Mouse (Mus musculus) left cerebral cortex, adult 9 months (tissue): ENCODE results near the gene Ap2a2.
"Not testable (repeated sequence)": the region's sequence is repeated elsewhere in the genome, so short reads cannot be mapped to it uniquely, and the experiment has no call there.

ENCODE experiments used
- DNase-seq, 2 experiments: peaks; one replicate each; pipeline ENCODE4 v3.0.0; 2022; ENCODE audit warnings: low spot score in 2 of 2

Ap2a2 gene

GRCm38 (mm10) chr7:141593056-141593455, 31.1 kb downstream of the Ap2a2 start:
- no peak for DNase-seq

GRCm38 (mm10) chr7:141596971-141597370, 35.0 kb downstream of the Ap2a2 start:
- no peak for DNase-seq

GRCm38 (mm10) chr7:141597563-141597962, 35.6 kb downstream of the Ap2a2 start:
- DNase-seq, result no peak

DNA sequence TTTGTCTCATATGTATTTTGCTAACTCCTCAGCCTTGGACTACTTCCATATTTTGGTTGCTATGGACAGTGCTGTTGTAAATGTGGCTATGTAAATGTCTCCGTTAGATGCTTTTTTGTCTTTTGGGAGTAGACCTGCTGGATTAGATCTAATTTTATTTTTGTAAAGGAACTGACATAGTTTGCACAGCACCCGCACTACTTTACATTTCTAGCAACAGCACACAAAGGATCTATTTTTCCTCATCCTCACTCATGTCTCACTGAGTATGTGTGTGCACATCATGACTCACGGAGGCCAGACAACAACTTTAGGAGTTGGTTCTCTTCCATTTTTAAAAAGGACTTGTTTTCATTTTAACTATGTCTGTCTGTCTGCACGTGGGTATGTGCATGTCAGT, 45.7 kb downstream of the Ap2a2 start:
- DNase-seq, result peak; percentile 47 to 49

- DNase-seq, result peak; percentile 34 to 43
Observed at GRCm38 (mm10) chr7:141609719-141610514, 47.9 kb downstream of the Ap2a2 start.

GRCm38 (mm10) chr7:141611711-141612370, 49.9 kb downstream of the Ap2a2 start:
- no peak for DNase-seq

DNA sequence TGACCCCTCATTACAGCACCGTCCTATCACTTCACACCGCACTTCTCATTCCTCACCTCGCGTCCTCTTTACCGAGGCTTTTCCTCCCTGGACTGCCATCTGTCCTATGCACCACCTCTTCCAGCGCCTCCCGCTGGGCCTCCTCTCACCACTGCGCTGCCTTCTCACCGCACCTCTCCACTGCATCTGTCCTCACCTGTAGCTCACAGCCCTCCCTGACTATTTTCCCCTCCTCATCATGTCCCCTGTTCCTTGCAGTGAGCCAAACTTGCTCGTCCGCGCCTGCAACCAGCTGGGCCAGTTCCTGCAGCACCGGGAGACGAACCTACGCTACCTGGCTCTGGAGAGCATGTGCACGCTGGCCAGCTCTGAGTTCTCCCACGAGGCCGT, 50.4 kb downstream of the Ap2a2 start:
- DNase-seq, result no peak

DNA sequence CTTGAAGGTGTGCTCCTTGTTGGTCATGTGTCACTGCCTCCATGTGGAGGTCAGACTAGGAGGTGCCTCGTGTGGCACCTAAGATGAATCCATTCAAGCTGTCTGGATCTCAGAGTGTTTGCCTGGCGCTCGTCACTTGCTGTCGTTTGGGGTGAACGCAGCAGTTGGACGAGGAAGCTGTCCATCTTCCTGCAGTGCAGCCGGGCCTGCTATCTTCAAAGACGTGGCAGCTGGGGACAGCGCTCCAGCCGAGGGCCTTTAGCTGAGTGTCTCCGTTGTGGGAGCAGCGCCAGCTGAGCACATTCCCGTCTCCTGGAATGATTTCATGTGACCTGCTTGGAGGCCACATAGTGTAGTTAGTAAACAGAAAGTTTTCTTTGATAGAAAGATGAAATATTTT, 50.8 kb downstream of the Ap2a2 start:
- no peak for DNase-seq

DNA sequence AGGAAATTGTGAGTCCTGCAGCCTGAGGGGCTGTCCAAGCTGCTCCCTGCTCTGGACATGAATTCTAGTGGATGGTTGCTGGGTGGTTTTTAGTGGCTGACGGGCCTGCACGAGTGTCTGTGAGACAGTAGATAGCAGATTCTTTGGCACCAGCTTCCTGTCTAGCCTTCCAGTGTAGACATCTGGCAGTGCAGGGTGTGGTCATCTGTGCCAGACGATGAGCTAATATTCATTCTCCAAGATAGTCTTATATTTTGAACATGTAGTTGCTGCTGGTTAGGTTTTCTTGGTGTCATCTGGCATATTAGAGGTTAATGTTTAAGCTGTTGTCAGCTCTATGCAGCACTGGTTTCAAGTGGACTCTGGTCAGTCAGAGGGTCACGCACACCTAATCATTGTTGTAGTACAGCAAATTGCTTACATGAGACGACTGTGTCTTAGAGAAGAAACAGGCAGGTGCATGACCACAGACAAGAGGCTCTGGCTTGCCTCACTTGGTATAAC, 52.4 kb downstream of the Ap2a2 start:
- no peak for DNase-seq

DNA sequence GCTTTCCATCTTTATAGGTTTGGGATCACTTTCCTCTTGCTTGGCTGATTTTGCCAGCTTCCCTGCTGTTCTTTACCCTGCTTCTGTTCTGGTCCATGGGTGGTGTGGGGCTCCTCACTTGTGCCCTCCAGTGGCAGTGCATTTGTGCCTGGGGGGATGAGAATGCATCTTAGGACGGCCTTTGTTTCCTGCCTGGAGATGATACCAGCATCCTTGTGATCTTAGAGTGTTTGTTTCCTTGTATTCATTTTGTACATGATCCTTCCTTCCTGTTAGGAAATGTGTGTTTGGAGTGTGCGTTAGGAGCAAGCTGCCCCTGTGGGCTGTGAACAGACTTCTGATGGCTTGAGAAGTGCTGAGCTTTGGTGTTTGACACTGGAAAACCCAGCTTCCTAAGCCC, 62.2 kb downstream of the Ap2a2 start:
- no peak for DNase-seq

GRCm38 (mm10) chr7:141625120-141625810, 63.3 kb downstream of the Ap2a2 start:
- no peak for DNase-seq

DNA sequence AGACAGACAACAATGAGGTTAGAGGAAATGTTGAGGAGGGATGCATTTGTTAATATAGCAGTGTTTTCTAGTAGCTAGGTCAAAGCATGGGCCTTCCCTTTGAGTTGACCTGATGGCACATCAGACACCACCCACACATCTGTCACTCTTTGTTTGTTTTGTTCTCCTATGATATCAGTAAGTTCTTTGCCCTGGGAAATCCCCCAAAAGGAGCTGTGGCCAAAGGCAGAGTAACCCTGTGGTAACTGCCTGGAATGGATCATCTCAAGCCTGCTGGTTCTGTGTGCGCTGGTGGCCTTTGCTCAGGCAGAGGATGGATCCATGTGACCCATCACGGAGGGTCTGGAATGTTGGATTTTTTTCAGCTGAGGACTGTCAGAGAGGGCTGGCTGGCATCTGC, 66.0 kb downstream of the Ap2a2 start:
- DNase-seq, result no peak

DNA sequence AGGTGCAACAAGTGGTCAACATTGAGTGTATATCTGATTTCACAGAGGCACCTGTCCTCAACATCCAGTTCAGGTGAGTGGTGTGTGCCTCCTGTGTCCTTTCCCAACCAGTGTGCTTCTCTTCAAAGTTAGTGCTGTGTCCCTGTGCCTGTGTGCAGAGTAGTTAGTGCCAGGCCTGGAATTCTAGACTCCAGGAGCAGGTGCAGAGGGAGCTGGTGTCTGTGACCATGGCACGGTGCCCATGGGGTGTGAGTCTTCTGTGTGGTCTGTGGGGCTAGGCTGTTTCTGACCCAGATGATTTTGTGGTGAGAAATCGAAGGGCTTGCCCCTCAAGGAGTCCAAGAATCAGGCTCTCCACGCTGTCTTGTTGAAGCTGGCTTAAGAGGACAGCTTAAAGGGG, 67.3 kb downstream of the Ap2a2 start:
- no peak for DNase-seq

DNA sequence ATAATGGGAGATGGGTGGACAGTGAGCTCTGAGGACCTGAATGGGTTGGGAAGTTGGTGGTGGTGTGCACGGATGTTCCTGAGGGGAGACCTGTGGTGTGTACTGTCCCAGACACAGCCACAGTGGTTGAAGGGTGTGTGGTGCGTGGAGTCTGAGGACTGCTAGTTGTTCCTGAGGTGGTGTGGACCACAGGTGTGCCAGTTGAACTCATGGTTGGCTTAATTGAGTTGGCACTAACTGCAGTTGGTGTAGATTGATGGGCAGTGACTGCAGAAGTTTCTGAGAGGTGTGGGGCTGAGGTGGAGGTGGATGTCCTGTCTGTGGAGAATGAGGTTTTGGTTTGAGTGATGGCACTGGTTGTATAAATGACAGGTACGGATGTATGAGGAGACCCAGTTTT, 76.1 kb downstream of the Ap2a2 start:
- DNase-seq, result not testable (repeated sequence)

DNA sequence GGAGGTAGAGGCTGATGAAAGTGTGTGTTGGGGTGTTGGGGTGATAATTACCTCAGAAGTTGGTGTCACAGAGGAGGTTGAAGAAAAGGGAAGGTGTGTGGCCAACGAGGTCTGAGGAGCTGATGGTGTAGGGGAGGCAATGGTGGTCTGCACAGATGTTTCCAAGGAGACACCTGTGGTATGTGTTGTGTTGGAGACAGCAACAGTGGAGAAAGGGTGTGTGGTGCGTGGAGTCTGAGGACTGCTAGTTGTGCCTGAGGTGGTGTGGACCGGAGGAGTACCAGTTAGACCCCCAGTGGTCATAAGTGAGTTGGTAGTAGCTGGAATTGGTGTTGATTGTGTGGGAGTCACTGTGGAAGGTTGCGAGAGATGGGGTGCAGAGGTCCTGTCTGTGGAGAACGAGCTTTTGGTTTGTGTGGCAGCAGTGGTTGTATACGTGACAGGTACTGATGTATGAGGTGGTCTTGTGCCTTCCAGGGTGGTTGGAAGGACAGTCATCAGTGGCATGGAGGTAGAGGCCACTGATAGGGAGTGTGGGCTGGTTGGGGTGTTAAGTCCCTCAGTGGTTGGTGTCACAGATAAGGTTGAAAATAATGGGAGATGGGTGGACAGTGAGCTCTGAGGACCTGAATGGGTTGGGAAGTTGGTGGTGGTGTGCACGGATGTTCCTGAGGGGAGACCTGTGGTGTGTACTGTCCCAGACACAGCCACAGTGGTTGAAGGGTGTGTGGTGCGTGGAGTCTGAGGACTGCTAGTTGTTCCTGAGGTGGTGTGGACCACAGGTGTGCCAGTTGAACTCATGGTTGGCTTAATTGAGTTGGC, 76.8 kb downstream of the Ap2a2 start:
- DNase-seq, result not testable (repeated sequence)

GRCm38 (mm10) chr7:141639335-141639890, 77.4 kb downstream of the Ap2a2 start:
- DNase-seq, result not testable (repeated sequence)

DNA sequence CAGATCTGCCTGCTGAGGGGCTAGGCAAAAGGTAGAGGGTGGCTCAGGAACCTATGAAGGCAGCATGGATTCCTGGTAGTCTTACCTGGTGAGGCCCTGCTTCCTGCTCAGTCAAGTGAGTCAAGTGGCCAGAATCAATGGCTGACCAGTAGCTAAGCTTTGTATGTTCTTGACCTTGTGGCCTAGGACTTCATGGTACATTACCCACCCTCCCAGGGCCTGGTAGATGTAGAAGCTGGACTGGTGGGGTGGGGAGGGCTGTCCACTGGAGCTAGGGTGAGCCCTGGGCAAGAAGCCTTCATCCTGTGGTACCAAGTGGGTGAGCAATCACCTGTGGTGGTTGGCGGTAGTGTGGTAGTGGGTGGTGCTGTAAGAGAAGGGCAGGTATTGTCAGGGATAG, 80.4 kb downstream of the Ap2a2 start:
- DNase-seq, result no peak

DNA sequence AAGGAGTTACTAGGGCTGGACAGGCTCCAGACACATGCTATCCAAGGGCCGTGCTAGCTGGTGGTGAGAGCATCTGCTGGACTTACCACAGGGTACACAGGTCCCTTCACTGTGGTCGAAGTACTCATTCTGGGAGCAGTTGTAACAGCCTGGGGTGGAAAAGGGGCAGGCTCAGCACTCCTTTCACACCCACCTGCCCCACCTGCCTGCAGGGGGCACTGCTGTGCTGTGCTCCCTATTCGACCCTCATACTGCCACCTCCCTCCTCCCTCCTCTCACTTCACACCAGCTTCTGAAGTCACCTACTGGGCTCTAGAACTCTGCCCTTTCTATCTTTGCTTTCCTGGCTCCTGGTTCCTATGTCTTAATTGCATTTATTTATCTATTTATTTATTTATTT, 81.2 kb downstream of the Ap2a2 start:
- no peak for DNase-seq

- no peak for DNase-seq
Observed at GRCm38 (mm10) chr7:141647083-141647482, 85.1 kb downstream of the Ap2a2 start.

DNA sequence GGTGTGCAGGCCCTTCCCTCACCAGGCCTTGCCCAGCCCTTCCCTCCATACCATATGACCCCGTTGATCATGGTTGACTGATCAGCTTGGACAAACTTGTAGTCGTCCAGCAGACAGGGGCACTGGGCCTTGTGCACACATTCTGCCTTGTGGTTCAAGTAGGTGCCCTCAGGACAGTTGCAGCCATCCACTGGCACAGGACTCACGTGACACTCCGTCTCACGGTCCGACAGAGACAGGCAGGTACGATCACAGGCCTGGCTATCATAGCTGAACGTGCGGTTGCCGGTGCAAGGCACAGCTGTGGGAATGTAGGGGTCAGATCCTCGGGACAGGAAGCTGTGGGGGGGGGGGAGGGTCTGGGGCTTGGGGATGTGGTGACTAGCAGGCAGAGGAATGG, 85.8 kb downstream of the Ap2a2 start:
- DNase-seq, result no peak

DNA sequence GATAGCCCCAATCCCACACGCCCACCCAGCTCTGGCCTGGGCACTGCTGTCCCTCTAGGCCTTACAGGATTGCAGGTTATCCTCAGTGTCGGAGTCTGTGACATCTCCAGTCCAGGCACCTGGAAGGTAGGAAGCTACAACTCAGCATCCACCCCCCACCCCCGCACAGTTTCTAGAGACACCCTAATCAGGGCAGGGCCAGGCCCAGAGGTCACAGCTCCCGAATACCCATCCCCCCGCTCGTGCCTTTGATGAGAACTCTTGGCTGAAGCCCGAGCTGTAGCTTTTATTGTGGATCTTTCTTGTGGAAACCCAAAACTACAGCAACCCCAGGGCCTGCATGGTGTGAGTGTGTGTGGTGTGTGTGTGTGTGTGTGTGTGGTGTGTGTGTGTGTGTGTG, 90.2 kb downstream of the Ap2a2 start:
- no peak for DNase-seq
